Mouse (Mus musculus): ENCODE results near the gene Ccdc188. TPM values are rescaled to one million over a fixed set of nuclear protein-coding genes. Genes with fewer than 3 reads are reported as not detected.

The Ccdc188 gene
- polyA plus RNA-seq, 1 experiment from 2014 or later, result not detected

DNA sequence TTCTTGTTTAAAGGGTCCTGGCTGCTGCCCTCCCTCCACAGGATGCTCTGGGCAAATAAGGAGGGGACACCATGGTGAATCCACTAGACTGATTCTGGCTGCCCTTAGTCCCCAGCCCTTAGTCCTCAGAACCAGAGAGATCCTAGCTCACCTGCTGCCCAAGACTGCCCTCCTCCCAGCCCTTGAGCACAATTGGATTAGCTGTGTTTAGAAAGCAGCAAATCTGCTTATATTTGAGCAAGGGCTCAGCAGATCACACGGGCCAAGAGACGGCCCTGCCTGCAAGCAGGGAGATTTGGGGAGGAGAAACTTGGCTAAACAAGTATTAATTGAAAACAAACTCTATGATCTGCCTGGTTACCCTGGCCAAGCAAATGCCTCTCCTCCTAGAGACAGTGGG lies 38.1 kb upstream of the Ccdc188 start:
- no peak for DNase-seq (ENCODE audit: low spot score)
- no peak for ATAC-seq (replicated peaks; ENCODE audit: low FRiP score, low TSS enrichment, low read depth)
- Histone ChIP-seq H3K4me3 (ENCODE audit: low read depth, low read length) (no peak overlapping the region), H3K27ac (ENCODE audit: low read depth) (no peak overlapping the region), H3K9ac (ENCODE audit: low read length) (no peak overlapping the region), H3K9me3 (ENCODE audit: control insufficient read depth, low read length) (no peaks in the 10 kb centered on the region), H3K4me2 (ENCODE audit: low read length) (no peak overlapping the region), H3K36me3 (ENCODE audit: control insufficient read depth, insufficient read depth, low read length) (no peaks in the 10 kb centered on the region), H3K4me1 (replicated peaks; ENCODE audit: control insufficient read depth, insufficient read depth, low read length) (peaks cover 23% of the 10 kb centered on the region; the same call in 1 of the 2 replicates), H3K27me3 (replicated peaks; ENCODE audit: control insufficient read depth, insufficient read depth, low read length) (no peaks in the 10 kb centered on the region)
- WGBS, result 21% methylated on average over 2 of the region's 2 CpGs

- no peak for DNase-seq (ENCODE audit: low spot score)
- Histone ChIP-seq H3K4me2 (ENCODE audit: low read length) (no peak overlapping the region), H3K27ac (ENCODE audit: low read depth) (no peak overlapping the region), H3K9ac (ENCODE audit: low read length) (no peak overlapping the region), H3K4me1 (replicated peaks; ENCODE audit: control insufficient read depth, insufficient read depth, low read length) (peaks cover 16% of the 10 kb centered on the region), H3K36me3 (ENCODE audit: control insufficient read depth, insufficient read depth, low read length) (no peaks in the 10 kb centered on the region), H3K9me3 (ENCODE audit: control insufficient read depth, low read length) (no peaks in the 10 kb centered on the region), H3K4me3 (ENCODE audit: low read depth, low read length) (no peak overlapping the region), H3K27me3 (replicated peaks; ENCODE audit: control insufficient read depth, insufficient read depth, low read length) (no peaks in the 10 kb centered on the region)
- 30% methylated on average over 10 of the region's 10 CpGs for WGBS
- no peak for ATAC-seq (replicated peaks; ENCODE audit: low FRiP score, low TSS enrichment, low read depth)
These were observed 36.3 kb upstream of the Ccdc188 start for GRCm38 (mm10) chr16:18181398-18181797.

DNA sequence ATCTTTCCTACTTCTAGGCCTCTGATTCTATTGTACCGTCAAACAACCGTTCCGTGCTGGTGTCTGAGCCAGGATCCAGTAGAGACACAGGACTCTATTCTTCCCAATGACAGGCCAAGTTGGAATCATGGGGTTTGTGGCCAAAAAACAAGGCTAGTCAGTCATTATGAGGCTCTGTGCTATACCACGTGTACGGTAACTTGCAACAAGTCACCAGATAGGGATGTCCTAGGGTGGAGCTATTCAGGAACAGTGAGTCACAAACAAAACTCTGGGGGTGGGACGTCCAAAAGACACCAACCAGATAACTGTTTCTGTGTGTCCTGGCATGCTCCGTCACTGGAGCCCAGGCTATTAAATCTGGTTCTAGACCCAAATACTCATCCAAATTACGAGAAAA lies 34.9 kb upstream of the Ccdc188 start:
- no peak for ATAC-seq (replicated peaks; ENCODE audit: low FRiP score, low TSS enrichment, low read depth)
- no peak for DNase-seq (ENCODE audit: low spot score)
- Histone ChIP-seq H3K27ac (ENCODE audit: low read depth) (no peak overlapping the region), H3K9ac (ENCODE audit: low read length) (no peak overlapping the region), H3K4me1 (replicated peaks; ENCODE audit: control insufficient read depth, insufficient read depth, low read length) (peaks cover 15% of the 10 kb centered on the region), H3K4me2 (ENCODE audit: low read length) (no peak overlapping the region), H3K4me3 (ENCODE audit: low read depth, low read length) (no peak overlapping the region), H3K9me3 (ENCODE audit: control insufficient read depth, low read length) (no peaks in the 10 kb centered on the region), H3K27me3 (replicated peaks; ENCODE audit: control insufficient read depth, insufficient read depth, low read length) (no peaks in the 10 kb centered on the region), H3K36me3 (ENCODE audit: control insufficient read depth, insufficient read depth, low read length) (no peaks in the 10 kb centered on the region)
- 86% methylated on average over 8 of the region's 8 CpGs for WGBS

GRCm38 (mm10) chr16:18185715-18186449 lies 31.8 kb upstream of the Ccdc188 start:
- Histone ChIP-seq H3K4me3 (ENCODE audit: low read depth, low read length) (no peak overlapping the region), H3K36me3 (ENCODE audit: control insufficient read depth, insufficient read depth, low read length) (no peaks in the 10 kb centered on the region), H3K9ac (ENCODE audit: low read length) (no peak overlapping the region), H3K4me2 (ENCODE audit: low read length) (no peak overlapping the region), H3K27me3 (replicated peaks; ENCODE audit: control insufficient read depth, insufficient read depth, low read length) (no peaks in the 10 kb centered on the region), H3K4me1 (replicated peaks; ENCODE audit: control insufficient read depth, insufficient read depth, low read length) (peaks cover 12% of the 10 kb centered on the region), H3K9me3 (ENCODE audit: control insufficient read depth, low read length) (no peaks in the 10 kb centered on the region), H3K27ac (ENCODE audit: low read depth) (peak overlapping the region; percentile 33; the same call in 1 of the 2 replicates)
- peak; percentile 78 for ATAC-seq (replicated peaks; ENCODE audit: low FRiP score, low TSS enrichment, low read depth)
- 25% methylated on average over 8 of the region's 8 CpGs for WGBS
- peak; percentile 67 for DNase-seq (ENCODE audit: low spot score)

GRCm38 (mm10) chr16:18186798-18187197 lies 30.9 kb upstream of the Ccdc188 start:
- no peak for DNase-seq (ENCODE audit: low spot score)
- Histone ChIP-seq H3K4me1 (replicated peaks; ENCODE audit: control insufficient read depth, insufficient read depth, low read length) (peaks cover 5% of the 10 kb centered on the region), H3K27ac (ENCODE audit: low read depth) (peak overlapping the region; percentile 33; the same call in 1 of the 2 replicates), H3K4me3 (ENCODE audit: low read depth, low read length) (no peak overlapping the region), H3K9ac (ENCODE audit: low read length) (no peak overlapping the region), H3K27me3 (replicated peaks; ENCODE audit: control insufficient read depth, insufficient read depth, low read length) (no peaks in the 10 kb centered on the region), H3K4me2 (ENCODE audit: low read length) (no peak overlapping the region), H3K9me3 (ENCODE audit: control insufficient read depth, low read length) (no peaks in the 10 kb centered on the region), H3K36me3 (ENCODE audit: control insufficient read depth, insufficient read depth, low read length) (no peaks in the 10 kb centered on the region)
- no peak for ATAC-seq (replicated peaks; ENCODE audit: low FRiP score, low TSS enrichment, low read depth)
- WGBS, result 72% methylated on average over 4 of the region's 4 CpGs

- WGBS, result 68% methylated on average over 3 of the region's 3 CpGs
- ATAC-seq (replicated peaks; ENCODE audit: low FRiP score, low TSS enrichment, low read depth) (no peak), DNase-seq (ENCODE audit: low spot score) (no peak)
- Histone ChIP-seq H3K4me2 (ENCODE audit: low read length) (no peak overlapping the region), H3K27me3 (replicated peaks; ENCODE audit: control insufficient read depth, insufficient read depth, low read length) (no peaks in the 10 kb centered on the region), H3K36me3 (ENCODE audit: control insufficient read depth, insufficient read depth, low read length) (no peaks in the 10 kb centered on the region), H3K9ac (ENCODE audit: low read length) (no peak overlapping the region), H3K4me1 (replicated peaks; ENCODE audit: control insufficient read depth, insufficient read depth, low read length) (peaks cover 5% of the 10 kb centered on the region), H3K4me3 (ENCODE audit: low read depth, low read length) (no peak overlapping the region), H3K27ac (ENCODE audit: low read depth) (no peak overlapping the region), H3K9me3 (ENCODE audit: control insufficient read depth, low read length) (no peaks in the 10 kb centered on the region)
These were observed 30.5 kb upstream of the Ccdc188 start for GRCm38 (mm10) chr16:18187221-18187620.

GRCm38 (mm10) chr16:18191006-18191405 lies 26.7 kb upstream of the Ccdc188 start:
- WGBS, result 78% methylated on average over 2 of the region's 2 CpGs
- Histone ChIP-seq H3K4me3 (ENCODE audit: low read depth, low read length) (no peak overlapping the region), H3K9me3 (ENCODE audit: control insufficient read depth, low read length) (no peaks in the 10 kb centered on the region), H3K27me3 (replicated peaks; ENCODE audit: control insufficient read depth, insufficient read depth, low read length) (no peaks in the 10 kb centered on the region), H3K27ac (ENCODE audit: low read depth) (no peak overlapping the region), H3K9ac (ENCODE audit: low read length) (no peak overlapping the region), H3K4me1 (replicated peaks; ENCODE audit: control insufficient read depth, insufficient read depth, low read length) (peaks cover 12% of the 10 kb centered on the region), H3K4me2 (ENCODE audit: low read length) (no peak overlapping the region), H3K36me3 (ENCODE audit: control insufficient read depth, insufficient read depth, low read length) (no peaks in the 10 kb centered on the region)
- DNase-seq (ENCODE audit: low spot score) (no peak), ATAC-seq (replicated peaks; ENCODE audit: low FRiP score, low TSS enrichment, low read depth) (no peak)

- peak; percentile 51; the same call in 1 of the 2 replicates for ATAC-seq (replicated peaks; ENCODE audit: low FRiP score, low TSS enrichment, low read depth)
- no peak for DNase-seq (ENCODE audit: low spot score)
- H3K36me3 ChIP-seq (ENCODE audit: control insufficient read depth, insufficient read depth, low read length), result no peaks in the 10 kb centered on the region
- H3K9me3 ChIP-seq (ENCODE audit: control insufficient read depth, low read length), result no peaks in the 10 kb centered on the region
- H3K4me2 ChIP-seq (ENCODE audit: low read length), result no peak overlapping the region
- no peak overlapping the region for H3K4me3 ChIP-seq (ENCODE audit: low read depth, low read length)
- peaks cover 12% of the 10 kb centered on the region for H3K4me1 ChIP-seq (replicated peaks; ENCODE audit: control insufficient read depth, insufficient read depth, low read length)
- no peaks in the 10 kb centered on the region for H3K27me3 ChIP-seq (replicated peaks; ENCODE audit: control insufficient read depth, insufficient read depth, low read length)
- 60% methylated on average over 15 of the region's 15 CpGs for WGBS
- no peak overlapping the region for H3K27ac ChIP-seq (ENCODE audit: low read depth)
- no peak overlapping the region for H3K9ac ChIP-seq (ENCODE audit: low read length)
These were observed 23.3 kb upstream of the Ccdc188 start for GRCm38 (mm10) chr16:18194208-18194985.
